Mouse (Mus musculus): ENCODE measurements around the gene Togaram1.

The Togaram1 gene

GRCm38 (mm10) chr12:64965124-64966026 is at the start of gene Togaram1, which contains the start of gene Klhl28:
Togaram1 (plus strand) TSS chr12:64965804.
Klhl28 (minus strand) TSS chr12:64965534.
- peak; percentile 100 for DNase-seq (ENCODE audit: low read depth, low spot score)

DNA sequence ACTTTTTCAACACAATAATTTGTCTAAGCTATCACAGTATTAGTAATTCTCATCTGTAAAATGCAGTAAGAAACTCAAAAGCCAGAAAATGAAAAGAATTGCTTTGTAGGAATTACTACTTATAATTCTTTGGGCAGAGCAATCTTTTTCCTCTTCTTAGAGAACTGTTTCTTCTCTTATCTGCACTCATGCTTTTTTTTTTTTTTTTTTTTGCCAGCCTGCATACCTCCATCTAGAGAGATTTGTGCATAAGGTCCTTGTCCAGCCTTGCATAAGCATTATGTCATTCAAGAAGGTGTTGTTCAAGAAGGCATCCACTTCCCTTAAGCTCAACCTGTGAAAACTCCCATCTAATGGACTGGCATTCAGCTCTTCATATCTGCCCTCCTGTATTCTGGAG is 48.9 kb upstream of the Togaram1 start:
- DNase-seq (ENCODE audit: low read depth, low spot score): no peak

DNA sequence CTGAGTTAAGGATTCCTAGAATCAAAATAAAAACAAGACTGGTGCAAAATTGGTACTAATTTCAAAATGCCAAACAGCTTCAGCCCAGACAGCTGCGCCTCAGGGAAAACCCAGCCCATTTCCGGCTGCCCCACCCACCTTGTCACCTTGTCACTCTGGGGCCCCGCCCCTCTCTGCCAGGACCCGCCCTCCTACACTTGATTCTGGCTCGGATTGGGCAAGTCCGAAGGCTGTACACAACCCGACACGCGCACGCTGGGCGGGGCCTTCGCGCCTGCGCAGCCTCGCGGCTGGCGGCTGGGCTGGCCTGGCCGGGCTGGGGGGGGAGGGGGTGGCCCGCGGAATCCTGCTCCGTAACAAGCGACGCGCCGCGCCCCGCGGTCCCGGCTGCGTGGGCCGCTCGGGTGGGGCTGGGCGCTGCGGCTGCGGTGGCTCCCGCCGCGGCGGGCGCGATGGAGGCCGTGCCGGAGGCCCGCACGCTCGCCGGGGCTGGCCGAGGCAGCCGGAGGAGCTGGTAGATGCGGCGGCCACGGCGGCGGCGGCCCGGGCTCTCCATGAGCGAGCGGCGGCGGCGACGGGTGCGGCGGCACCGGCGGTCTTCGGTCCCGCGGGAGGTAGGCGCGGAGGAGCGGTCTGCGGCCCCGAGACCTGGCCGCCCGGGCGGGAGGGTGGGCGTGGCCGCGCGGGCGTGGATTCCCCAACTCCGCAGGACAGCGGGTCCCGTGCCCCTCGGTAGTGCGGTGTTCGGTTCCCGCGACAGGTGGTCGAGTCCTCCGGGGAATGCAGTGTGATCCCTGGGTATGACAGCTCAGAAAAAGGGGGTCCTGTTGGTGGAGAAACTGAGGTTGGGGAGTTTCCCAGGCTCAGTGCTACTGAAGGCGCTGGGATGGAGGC is 47.8 kb upstream of the Togaram1 start, which contains the start of gene Gm527:
Gene Gm527 (plus strand): TSS at position 329 of the 894 bp plus-strand sequence.
- peak; percentile 99 for DNase-seq (ENCODE audit: low read depth, low spot score)

- DNase-seq (ENCODE audit: low read depth, low spot score): no peak
Observed at GRCm38 (mm10) chr12:64937493-64937892, 28.1 kb upstream of the Togaram1 start.

DNA sequence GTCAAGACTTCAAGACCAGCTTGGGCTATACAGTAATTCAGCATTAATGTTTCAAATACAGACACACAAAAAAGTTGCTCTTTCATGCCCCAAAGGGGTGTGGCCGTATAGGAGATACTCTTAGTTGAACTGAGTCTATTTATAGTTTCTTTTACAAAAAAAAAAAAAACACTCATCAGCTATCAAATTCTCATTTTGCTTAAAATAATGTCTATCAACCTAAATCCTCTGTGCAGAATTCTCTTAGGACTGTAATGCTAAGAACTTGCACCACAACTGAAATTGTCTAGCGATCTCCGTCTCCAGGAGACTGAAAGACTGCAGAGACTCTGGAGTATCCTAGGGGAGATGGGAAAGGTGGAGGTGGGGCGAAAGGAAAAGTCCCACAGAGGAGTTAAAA is 1.0 kb upstream of the Togaram1 start:
- no peak for DNase-seq (ENCODE audit: low read depth, low spot score)

DNA sequence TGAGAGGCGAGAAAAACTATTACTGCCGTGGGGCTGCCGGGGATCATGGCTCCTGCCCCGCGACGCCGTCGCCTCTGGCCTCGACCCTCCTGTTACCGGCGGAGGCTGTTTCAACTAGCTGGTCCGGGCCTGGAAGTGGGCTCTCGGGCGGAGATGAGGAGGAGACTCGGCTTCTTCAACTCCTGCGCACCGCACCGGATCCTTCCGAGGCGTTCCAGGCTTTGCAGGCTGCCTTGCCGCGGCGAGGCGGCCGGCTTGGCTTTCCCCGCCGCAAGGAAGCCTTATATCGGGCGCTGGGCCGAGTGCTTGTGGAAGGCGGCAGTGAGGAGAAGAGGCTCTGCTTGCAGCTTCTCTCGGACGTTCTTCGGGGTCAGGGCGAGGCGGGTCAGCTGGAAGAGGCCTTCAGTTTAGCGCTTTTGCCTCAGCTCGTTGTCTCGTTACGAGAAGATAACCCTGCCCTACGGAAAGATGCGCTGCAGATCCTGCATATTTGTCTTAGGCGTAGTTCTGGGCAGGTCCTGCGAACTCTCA is 562 bp downstream of the Togaram1 start:
- peak; percentile 56 for DNase-seq (ENCODE audit: low read depth, low spot score)

DNA sequence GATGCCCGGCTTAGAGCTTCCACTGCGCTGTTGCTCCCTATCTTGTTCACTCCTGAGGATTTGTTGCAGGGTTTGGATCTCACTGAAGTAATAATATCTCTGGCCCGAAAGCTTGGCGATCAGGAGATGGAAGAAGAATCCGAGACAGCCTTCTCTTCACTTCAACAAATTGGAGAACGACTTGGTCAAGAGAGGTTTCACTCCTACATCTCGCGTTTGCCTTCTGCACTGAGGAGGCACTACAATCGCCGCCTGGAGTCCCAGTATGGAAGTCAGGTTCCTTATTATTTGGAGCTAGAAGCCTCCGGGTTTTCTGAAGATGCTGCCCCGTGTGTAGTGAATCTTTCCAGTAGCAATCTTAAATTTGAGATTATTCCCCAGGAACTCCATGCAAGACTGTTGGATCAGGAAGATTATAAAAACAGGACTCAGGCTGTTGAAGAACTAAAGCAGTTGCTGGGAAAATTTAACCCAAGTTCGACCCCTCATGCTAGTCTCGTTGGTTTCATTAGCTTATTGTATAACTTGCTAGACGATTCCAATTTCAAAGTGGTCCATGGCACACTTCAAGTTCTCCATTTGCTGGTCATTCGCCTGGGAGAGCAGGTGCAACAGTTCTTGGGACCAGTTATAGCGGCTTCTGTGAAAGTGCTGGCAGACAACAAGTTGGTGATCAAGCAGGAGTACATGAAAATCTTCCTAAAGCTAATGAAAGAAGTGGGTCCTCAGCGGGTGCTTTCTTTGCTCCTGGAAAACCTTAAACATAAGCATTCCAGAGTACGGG is 1.2 kb downstream of the Togaram1 start:
- DNase-seq (ENCODE audit: low read depth, low spot score): no peak

- no peak for DNase-seq (ENCODE audit: low read depth, low spot score)
Observed at GRCm38 (mm10) chr12:64967470-64967869, 1.9 kb downstream of the Togaram1 start.

- DNase-seq (ENCODE audit: low read depth, low spot score): no peak
Observed at GRCm38 (mm10) chr12:64968067-64968466, 2.5 kb downstream of the Togaram1 start.

GRCm38 (mm10) chr12:64971399-64971798 is 5.8 kb downstream of the Togaram1 start:
- no peak for DNase-seq (ENCODE audit: low read depth, low spot score)

DNA sequence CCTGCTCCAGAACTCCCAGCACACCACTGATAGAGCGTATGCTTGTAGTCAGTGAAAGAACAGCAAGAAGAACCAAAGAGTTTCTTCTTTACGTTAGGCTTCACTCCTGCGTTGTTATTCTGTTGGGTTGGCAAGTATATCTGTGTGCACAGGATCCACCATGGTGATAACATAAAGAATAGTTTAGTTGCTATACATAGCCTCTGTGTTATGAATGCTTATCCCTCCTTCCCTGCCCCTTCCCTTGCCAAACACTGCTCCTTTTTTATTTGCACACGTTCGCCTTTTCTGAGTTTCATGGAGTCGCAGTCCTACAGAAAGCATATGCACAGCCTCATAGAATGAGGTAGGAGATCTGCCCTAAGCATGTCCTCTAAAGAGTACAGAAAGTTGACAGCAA is 6.5 kb downstream of the Togaram1 start:
- no peak for DNase-seq (ENCODE audit: low read depth, low spot score)

DNA sequence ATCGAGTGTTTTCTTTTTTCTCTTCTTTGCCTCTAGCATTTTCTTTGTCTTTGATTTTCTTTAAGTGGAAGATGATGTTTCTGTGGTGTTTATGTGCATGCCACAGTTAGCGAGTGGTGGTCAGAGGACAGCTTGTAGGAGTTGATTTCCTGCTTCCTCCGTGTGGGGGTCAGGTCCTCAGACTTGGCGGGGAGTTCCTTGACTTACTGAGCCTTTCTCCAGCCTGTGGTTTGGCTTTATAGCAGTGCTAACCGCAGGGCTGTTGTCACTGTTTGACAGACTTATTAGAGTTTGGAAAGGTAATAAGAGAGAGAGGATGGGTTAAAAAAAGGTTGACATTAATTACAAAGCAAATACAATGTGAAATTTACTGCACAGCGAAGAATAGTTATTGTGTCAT is 10.0 kb downstream of the Togaram1 start:
- DNase-seq (ENCODE audit: low read depth, low spot score): no peak

DNA sequence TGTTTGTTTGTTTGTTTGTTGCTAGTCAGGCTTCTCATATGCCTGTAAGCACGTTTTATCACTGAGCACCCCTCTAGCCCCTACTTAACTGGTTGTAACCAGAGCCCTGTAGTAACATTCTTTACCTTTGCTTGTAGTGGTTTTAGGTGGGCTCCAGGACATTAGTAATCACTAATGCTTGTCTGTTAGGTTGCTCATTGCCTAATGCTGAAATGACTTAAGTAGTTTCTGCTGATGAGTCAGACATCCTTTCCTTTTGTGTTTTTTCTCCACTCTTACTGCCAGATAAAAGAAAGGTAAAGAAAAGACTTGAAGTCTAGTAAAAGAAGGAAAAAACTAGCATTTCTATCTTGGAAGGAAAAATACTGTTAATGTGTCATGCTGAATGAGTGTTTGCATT is 10.6 kb downstream of the Togaram1 start:
- peak; percentile 7 for DNase-seq (ENCODE audit: low read depth, low spot score)

DNA sequence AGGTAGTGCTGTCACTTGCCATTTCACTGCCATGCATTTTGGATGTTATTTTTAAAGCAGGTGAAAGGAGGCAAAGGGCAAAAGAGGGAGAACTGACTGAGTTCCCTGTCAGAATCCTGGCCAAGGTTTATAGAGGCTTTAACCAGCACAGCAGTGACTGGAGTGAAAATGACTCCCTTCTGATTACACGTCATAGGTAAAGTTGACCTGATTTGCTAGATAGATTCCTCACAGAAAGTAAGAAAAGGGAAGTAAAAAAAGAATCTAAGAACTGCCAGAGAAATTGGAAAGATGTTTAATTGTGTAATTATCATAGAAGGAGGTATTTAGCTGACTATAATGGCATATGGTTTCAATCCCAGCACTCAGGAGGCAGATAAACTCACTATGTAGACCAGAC is 11.9 kb downstream of the Togaram1 start:
- no peak for DNase-seq (ENCODE audit: low read depth, low spot score)

DNA sequence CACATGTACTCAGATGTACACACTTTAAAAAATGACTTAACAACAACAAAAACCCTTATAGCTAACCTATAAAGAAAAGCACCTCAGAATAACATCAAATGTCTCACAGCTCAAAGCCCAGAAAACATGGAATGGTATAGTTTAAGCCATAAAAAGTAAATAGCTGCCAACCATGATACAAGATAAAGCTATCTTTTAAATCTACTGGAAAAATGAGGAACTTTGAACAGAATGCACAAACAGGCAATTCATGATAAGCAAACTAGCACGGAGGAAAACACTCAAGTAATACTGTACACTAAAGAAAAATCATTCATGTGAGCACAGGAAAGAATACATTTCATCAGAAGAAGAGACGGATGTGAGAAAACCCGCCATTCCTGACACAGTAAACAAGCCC is 42.1 kb downstream of the Togaram1 start:
- no peak for DNase-seq (ENCODE audit: low read depth, low spot score)

GRCm38 (mm10) chr12:65022842-65023241 is 57.2 kb downstream of the Togaram1 start:
- peak; percentile 76 for DNase-seq (ENCODE audit: low read depth, low spot score)

DNA sequence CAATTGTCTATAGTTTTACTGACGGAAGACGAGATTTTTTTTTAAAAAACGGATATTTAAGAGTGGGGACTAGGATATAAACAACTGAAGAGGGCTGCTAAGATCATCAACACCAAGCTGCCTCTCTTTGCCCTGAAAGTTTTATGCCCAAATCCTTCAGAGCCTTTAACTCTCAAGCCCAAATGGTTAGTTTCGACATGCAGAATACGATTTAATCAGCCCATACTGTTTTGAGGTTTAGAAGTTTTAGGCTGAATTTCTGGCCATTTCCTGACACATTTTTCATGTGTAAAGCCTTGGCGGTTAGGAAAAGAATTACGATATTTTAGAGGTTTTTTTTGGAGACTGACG is 70.2 kb downstream of the Togaram1 start:
- no peak for DNase-seq (ENCODE audit: low read depth, low spot score)

DNA sequence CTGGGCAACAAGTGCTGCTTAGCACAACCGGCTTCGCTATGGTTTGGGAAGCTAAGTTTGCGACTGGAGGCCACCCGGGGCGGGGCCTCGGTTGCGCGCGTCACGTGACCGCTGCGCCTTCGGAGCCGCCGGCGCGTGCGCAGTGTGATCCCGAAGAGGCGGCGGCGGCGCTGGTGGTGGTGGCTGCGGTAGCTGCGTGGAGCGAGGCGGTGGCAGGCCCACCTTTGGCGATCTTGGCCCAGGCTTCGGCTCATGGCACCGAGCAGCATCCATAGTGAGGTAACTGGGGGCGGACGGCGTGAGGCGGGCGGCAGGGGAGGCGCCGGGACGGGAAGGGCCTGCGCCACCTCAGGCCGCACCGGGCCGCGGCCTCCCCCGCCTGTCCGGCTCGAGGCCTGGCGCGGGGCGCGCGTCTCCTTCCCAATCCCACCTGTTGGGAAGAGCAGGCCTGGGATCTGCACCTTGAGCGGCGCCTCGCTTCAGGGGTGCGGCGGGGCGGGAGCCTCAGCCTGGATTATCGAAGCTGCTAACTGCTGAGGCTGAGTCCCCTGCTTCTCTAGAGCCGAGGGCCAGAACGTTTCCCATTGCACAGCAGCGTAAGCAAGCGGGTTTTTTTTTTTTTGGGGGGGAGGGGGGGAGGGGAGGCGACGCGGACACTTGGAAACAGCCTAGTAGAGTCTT is 70.7 kb downstream of the Togaram1 start, which contains the start of gene Prpf39:
Gene Prpf39 (plus strand): TSS at position 144 of the 681 bp plus-strand sequence.
- peak; percentile 95 for DNase-seq (ENCODE audit: low read depth, low spot score)

- peak; percentile 13 for DNase-seq (ENCODE audit: low read depth, low spot score)
Observed at GRCm38 (mm10) chr12:65036892-65037545, 71.4 kb downstream of the Togaram1 start.

DNA sequence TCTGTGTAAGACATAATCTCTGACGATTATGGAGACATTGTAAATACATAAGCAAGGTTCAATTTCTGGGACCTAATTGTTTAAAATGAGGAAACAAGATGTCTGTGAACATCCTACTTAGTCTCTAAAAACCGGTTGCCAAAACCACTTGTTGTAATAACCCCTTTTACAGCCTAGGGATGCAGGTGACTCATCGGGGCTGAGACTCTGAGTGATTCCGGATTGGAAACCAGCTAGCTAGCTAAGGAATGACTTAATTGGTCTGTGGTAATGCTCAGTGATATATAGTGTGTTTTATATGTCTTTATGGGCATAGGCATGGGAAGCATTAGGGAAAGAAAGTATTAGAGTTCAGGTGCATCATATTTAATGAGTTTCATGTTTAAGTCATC is 71.9 kb downstream of the Togaram1 start:
- DNase-seq (ENCODE audit: low read depth, low spot score): peak; percentile 43
